Mouse (Mus musculus) E14TG2a.4 (cell line): Measurements from ENCODE around the gene Tnr.

Experiments
- CTCF ChIP-seq: conservative IDR thresholded peaks from 2 replicates; pipeline ENCODE4 v1.5.1; 2014; ENCODE audit warnings: low read length
- NANOG ChIP-seq: IDR thresholded peaks from 2 replicates; pipeline ENCODE4 v1.6.1; 2014; ENCODE audit warnings: borderline replicate concordance, low read length, mixed read lengths
- POU5F1 ChIP-seq: IDR thresholded peaks from 2 replicates; pipeline ENCODE4 v1.6.1; 2014; ENCODE audit warnings: low read length, borderline replicate concordance

DNA sequence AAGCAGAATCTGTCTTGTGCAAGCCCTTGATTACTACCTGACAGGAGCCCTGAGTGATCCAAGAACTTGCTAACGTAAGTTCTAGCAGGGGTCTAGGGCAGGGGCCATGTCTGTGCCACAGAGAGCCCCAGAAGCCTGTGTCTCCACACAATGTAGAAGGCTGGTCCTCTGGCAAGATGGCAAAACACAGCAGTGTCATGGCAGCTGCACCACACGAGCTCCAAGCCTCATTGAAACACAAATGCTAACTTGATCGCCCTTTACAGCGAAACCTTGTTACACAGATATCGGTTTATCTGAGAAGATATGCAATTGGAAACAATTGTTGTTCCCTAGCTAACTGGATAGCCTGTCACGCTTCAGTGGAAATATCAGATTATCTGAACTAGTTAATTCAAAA, 246.4 kb downstream of the Tnr start:
- TF ChIP-seq CTCF (no peak), POU5F1 (no peak), NANOG (no peak)
